Mouse (Mus musculus) C2C12 (cell line): ENCODE data around the gene Armc9. TPM values are rescaled to one million over a fixed set of nuclear protein-coding genes. Genes with fewer than 3 reads are reported as not detected.
A peak's percentile ranks its signal among the peaks of the same experiment; 100 is the strongest.

Source experiments
- H3K27me3 ChIP-seq: one replicate; pipeline ENCODE4 v1.6.1; 2011; ENCODE audit not compliant: control insufficient read depth, insufficient read depth, insufficient read length
- H3K36me3 ChIP-seq: one replicate; pipeline ENCODE4 v1.6.1; 2011; ENCODE audit not compliant: control insufficient read depth, insufficient read depth
- H3K4me3 ChIP-seq: one replicate; pipeline ENCODE4 v1.5.1; 2011; ENCODE audit warnings: mild to moderate bottlenecking, control low read depth; ENCODE audit not compliant: poor library complexity, insufficient read depth, severe bottlenecking
- H3K79me2 ChIP-seq: one replicate; pipeline ENCODE4 v1.6.1; 2011; ENCODE audit not compliant: control insufficient read depth, insufficient read depth
- H3K79me3 ChIP-seq: one replicate; pipeline ENCODE4 v1.6.1; 2011; ENCODE audit warnings: low read depth, control low read depth
- H3ac ChIP-seq: one replicate; pipeline ENCODE3; 2011; ENCODE audit warnings: low read depth; ENCODE audit not compliant: control insufficient read depth, insufficient read length
- CEBPB ChIP-seq: IDR thresholded peaks from one replicate; pipeline ENCODE4 v1.6.1; 2011; ENCODE audit warnings: low read depth, mild to moderate bottlenecking, control low read depth, moderate library complexity
- CTCF ChIP-seq: IDR thresholded peaks from one replicate; pipeline ENCODE4 v1.5.1; 2011; ENCODE audit not compliant: control insufficient read depth, insufficient read depth, insufficient read length
- FOSL1 ChIP-seq: IDR thresholded peaks from one replicate; pipeline ENCODE4 v1.8.0; 2011; ENCODE audit warnings: mild to moderate bottlenecking, low read length; ENCODE audit not compliant: poor library complexity, insufficient read depth, severe bottlenecking
- MAX ChIP-seq: IDR thresholded peaks from one replicate; pipeline ENCODE4 v1.6.1; 2011; ENCODE audit warnings: mild to moderate bottlenecking, control low read depth
- MYOD1 ChIP-seq: IDR thresholded peaks from one replicate; pipeline ENCODE4 v1.6.1; 2011; ENCODE audit warnings: low read depth; ENCODE audit not compliant: control insufficient read depth, insufficient read length
- MYOG ChIP-seq: IDR thresholded peaks from one replicate; pipeline ENCODE4 v1.6.1; 2011; ENCODE audit not compliant: control insufficient read depth, insufficient read length; ENCODE audit errors: extremely low read depth
- USF1 ChIP-seq: IDR thresholded peaks from one replicate; pipeline ENCODE4 v1.6.1; 2011; ENCODE audit warnings: low read depth, mild to moderate bottlenecking, control low read depth, moderate library complexity
- polyA plus RNA-seq: library from polyadenylated mRNA; unstranded; fragments of >200 nt; fragmentation: generic; extraction: Trizol; gene quantifications from one replicate; pipeline ENCODE4 v1.2.1, GENCODE M21; 2012; ENCODE audit warnings: missing spikeins

Gene Armc9
- polyA plus RNA-seq, 1 experiment, result 5.6 TPM

GRCm38 (mm10) chr1:86201312-86201711, 46.7 kb downstream of the Armc9 start:
- no peak overlapping the region for H3ac ChIP-seq
- no peaks in the 10 kb centered on the region for H3K27me3 ChIP-seq
- H3K79me3 ChIP-seq, result no peaks in the 10 kb centered on the region
- H3K36me3 ChIP-seq, result no peaks in the 10 kb centered on the region
- TF ChIP-seq CEBPB, result no peak
- no peak for TF ChIP-seq CTCF
- no peak for TF ChIP-seq MYOG
- TF ChIP-seq MAX, result no peak
- TF ChIP-seq FOSL1, result no peak
- TF ChIP-seq USF1, result no peak
- no peak for TF ChIP-seq MYOD1
- H3K79me2 ChIP-seq, result no peaks in the 10 kb centered on the region
- no peak overlapping the region for H3K4me3 ChIP-seq

GRCm38 (mm10) chr1:86202617-86203219, 48.1 kb downstream of the Armc9 start:
- Histone ChIP-seq H3K36me3 (no peaks in the 10 kb centered on the region), H3K4me3 (no peak overlapping the region), H3K79me2 (no peaks in the 10 kb centered on the region), H3K79me3 (no peaks in the 10 kb centered on the region), H3ac (no peak overlapping the region), H3K27me3 (no peaks in the 10 kb centered on the region)
- TF ChIP-seq MAX, result no peak
- TF ChIP-seq CEBPB, result no peak
- no peak for TF ChIP-seq CTCF

GRCm38 (mm10) chr1:86210676-86211075, 56.1 kb downstream of the Armc9 start:
- Histone ChIP-seq H3K79me2 (no peaks in the 10 kb centered on the region), H3ac (no peak overlapping the region), H3K27me3 (no peaks in the 10 kb centered on the region), H3K4me3 (no peak overlapping the region), H3K36me3 (peaks cover 11% of the 10 kb centered on the region), H3K79me3 (no peaks in the 10 kb centered on the region)
- TF ChIP-seq MYOD1 (no peak), MAX (no peak), MYOG (no peak), CTCF (no peak), CEBPB (no peak), FOSL1 (no peak), USF1 (no peak)

GRCm38 (mm10) chr1:86211498-86211897, 56.9 kb downstream of the Armc9 start:
- H3K79me3 ChIP-seq, result no peaks in the 10 kb centered on the region
- H3K36me3 ChIP-seq, result peaks cover 11% of the 10 kb centered on the region

GRCm38 (mm10) chr1:86212731-86213130, 58.2 kb downstream of the Armc9 start:
- TF ChIP-seq FOSL1 (no peak), USF1 (no peak), MAX (no peak), MYOD1 (no peak), MYOG (no peak), CEBPB (no peak), CTCF (no peak)
- H3ac ChIP-seq, result no peak overlapping the region
- no peaks in the 10 kb centered on the region for H3K79me2 ChIP-seq
- no peaks in the 10 kb centered on the region for H3K27me3 ChIP-seq
- no peaks in the 10 kb centered on the region for H3K79me3 ChIP-seq
- no peak overlapping the region for H3K4me3 ChIP-seq
- H3K36me3 ChIP-seq, result peaks cover 11% of the 10 kb centered on the region

More at GRCm38 (mm10) chr1:86211498-86211897, 56.9 kb downstream of the Armc9 start:
- no peak overlapping the region for H3ac ChIP-seq
- H3K4me3 ChIP-seq, result no peak overlapping the region
- no peaks in the 10 kb centered on the region for H3K27me3 ChIP-seq
- no peaks in the 10 kb centered on the region for H3K79me2 ChIP-seq
- TF ChIP-seq FOSL1 (no peak), MAX (no peak), USF1 (no peak), MYOD1 (no peak), CEBPB (no peak), CTCF (no peak)

GRCm38 (mm10) chr1:86214158-86214557, 59.6 kb downstream of the Armc9 start:
- Histone ChIP-seq H3K79me3 (no peaks in the 10 kb centered on the region), H3K79me2 (no peaks in the 10 kb centered on the region), H3K36me3 (peaks cover 4% of the 10 kb centered on the region), H3K27me3 (no peaks in the 10 kb centered on the region), H3K4me3 (no peak overlapping the region), H3ac (no peak overlapping the region)
- TF ChIP-seq CTCF, result peak; percentile 81
- TF ChIP-seq CEBPB, result no peak
